Mouse (Mus musculus) cerebellum, adult 2 months (tissue): ENCODE results near the gene Hectd2.

Source experiments
- CTCF ChIP-seq: fragments of 200-500 bp; IDR thresholded peaks from 2 replicates; pipeline ENCODE4 v1.5.1; 2011; ENCODE audit warnings: low read depth, mild to moderate bottlenecking, control low read depth, low read length, moderate library complexity, borderline replicate concordance; ENCODE audit not compliant: insufficient read depth
- POLR2A ChIP-seq: fragments of 200-500 bp; IDR thresholded peaks from 2 replicates; pipeline ENCODE4 v1.6.1; 2011; ENCODE audit warnings: low read length, control low read depth, borderline replicate concordance; ENCODE audit not compliant: insufficient read depth

- TF ChIP-seq POLR2A: no peak
- no peak for TF ChIP-seq CTCF
These were observed 19.5 kb downstream of the Hectd2 start for GRCm38 (mm10) chr19:36573986-36574385.
